Mouse (Mus musculus) myocyte (in vitro differentiated cells): Measurements from ENCODE around the gene Serping1. TPM values are rescaled to one million over a fixed set of nuclear protein-coding genes. Genes with fewer than 3 reads are reported as not detected.

Experiments
- H3K27me3 ChIP-seq: one replicate; pipeline ENCODE4 v1.6.1; 2011; ENCODE audit not compliant: control insufficient read depth, insufficient read depth, insufficient read length
- H3K36me3 ChIP-seq: one replicate; pipeline ENCODE4 v1.6.1; 2011; ENCODE audit not compliant: control insufficient read depth, insufficient read depth
- H3K4me2 ChIP-seq: one replicate; pipeline ENCODE4 v1.6.1; 2011; ENCODE audit warnings: low read depth, control low read depth
- H3K4me3 ChIP-seq: one replicate; pipeline ENCODE4 v1.5.1; 2011; ENCODE audit warnings: mild to moderate bottlenecking, control low read depth, moderate library complexity
- H3K79me2 ChIP-seq: one replicate; pipeline ENCODE4 v1.6.1; 2011; ENCODE audit not compliant: control insufficient read depth, insufficient read depth
- H3ac ChIP-seq: one replicate; pipeline ENCODE4 v1.6.1; 2011; ENCODE audit not compliant: control insufficient read depth, insufficient read length
- CEBPB ChIP-seq: IDR thresholded peaks from 2 replicates; pipeline ENCODE4 v1.6.1; 2011; ENCODE audit warnings: mild to moderate bottlenecking, moderate library complexity; ENCODE audit not compliant: poor library complexity, insufficient read depth, severe bottlenecking
- E2F4 ChIP-seq: IDR thresholded peaks from one replicate; pipeline ENCODE4 v1.6.1; 2011; ENCODE audit warnings: mild to moderate bottlenecking, control low read depth, moderate library complexity; ENCODE audit not compliant: insufficient read depth
- MAX ChIP-seq: IDR thresholded peaks from one replicate; pipeline ENCODE4 v1.6.1; 2011; ENCODE audit warnings: low read depth, mild to moderate bottlenecking, control low read depth
- MYOD1 ChIP-seq, 3 experiments: IDR thresholded peaks; one replicate each; pipeline ENCODE4 v1.6.1; 2011; ENCODE audit warnings: control low read depth in 2 of 3, low read depth in 2 of 3, mild to moderate bottlenecking in 2 of 3, moderate library complexity in 1 of 3; ENCODE audit not compliant: insufficient read length in 2 of 3, control insufficient read depth in 1 of 3
- MYOG ChIP-seq, 3 experiments: IDR thresholded peaks; one replicate each; pipeline ENCODE4 v1.6.1; 2011; ENCODE audit warnings: control low read depth in 2 of 3, low read depth in 2 of 3, mild to moderate bottlenecking in 2 of 3; ENCODE audit not compliant: insufficient read length in 2 of 3, control insufficient read depth in 1 of 3, insufficient read depth in 1 of 3
- POLR2A ChIP-seq: IDR thresholded peaks from one replicate; pipeline ENCODE4 v1.6.1; 2011; ENCODE audit warnings: low read depth, mild to moderate bottlenecking, control low read depth, moderate library complexity; ENCODE audit not compliant: insufficient read length
- POLR2AphosphoS2 ChIP-seq: IDR thresholded peaks from one replicate; pipeline ENCODE4 v1.6.1; 2011; ENCODE audit warnings: low read depth, control low read depth; ENCODE audit not compliant: insufficient read length
- REST ChIP-seq: IDR thresholded peaks from one replicate; pipeline ENCODE4 v1.6.1; 2011; ENCODE audit warnings: mild to moderate bottlenecking, control low read depth, moderate library complexity; ENCODE audit not compliant: insufficient read depth, insufficient read length
- SRF ChIP-seq: IDR thresholded peaks from one replicate; pipeline ENCODE4 v1.6.1; 2011; ENCODE audit warnings: low read depth; ENCODE audit not compliant: control insufficient read depth, insufficient read length
- TCF12 ChIP-seq: IDR thresholded peaks from one replicate; pipeline ENCODE4 v1.6.1; 2011; ENCODE audit warnings: mild to moderate bottlenecking, control low read depth; ENCODE audit not compliant: poor library complexity, insufficient read depth, severe bottlenecking
- TCF3 ChIP-seq: IDR thresholded peaks from one replicate; pipeline ENCODE4 v1.6.1; 2011; ENCODE audit warnings: low read depth, control low read depth; ENCODE audit not compliant: insufficient read length
- USF1 ChIP-seq: IDR thresholded peaks from one replicate; pipeline ENCODE4 v1.6.1; 2011; ENCODE audit warnings: low read depth, mild to moderate bottlenecking, control low read depth, moderate library complexity
- polyA plus RNA-seq: library from polyadenylated mRNA; unstranded; fragments of >200 nt; fragmentation: generic; extraction: Trizol; gene quantifications from one replicate; pipeline ENCODE4 v1.2.1, GENCODE M21; 2012; ENCODE audit warnings: missing spikeins

Gene Serping1
- polyA plus RNA-seq, 1 experiment, result 0.62 TPM

- H3K4me2 ChIP-seq, result no peak overlapping the region
Observed at GRCm38 (mm10) chr2:84762818-84763217, 12.4 kb downstream of the Serping1 start.

DNA sequence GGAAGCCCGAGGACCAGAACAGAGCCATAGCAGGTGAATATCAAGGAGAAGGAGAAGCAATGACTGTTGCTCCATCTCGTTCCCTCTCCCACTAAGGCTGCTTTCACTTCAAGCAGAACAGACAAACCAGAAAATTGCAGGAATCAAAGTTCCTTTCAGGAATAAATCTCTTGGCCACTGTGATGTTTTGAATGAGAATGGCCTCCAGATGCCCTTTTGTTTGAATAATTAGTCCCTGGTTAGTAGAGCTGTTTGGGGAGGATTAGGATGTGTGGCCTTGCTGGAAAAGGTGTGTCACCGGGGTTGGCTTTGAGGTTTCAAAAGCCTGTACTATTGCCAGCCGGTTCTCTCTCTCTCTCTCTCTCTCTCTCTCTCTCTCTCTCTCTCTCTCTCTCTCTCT, 12.9 kb downstream of the Serping1 start:
- Histone ChIP-seq H3K27me3 (no peaks in the 10 kb centered on the region), H3K4me2 (no peak overlapping the region), H3ac (no peak overlapping the region), H3K79me2 (no peaks in the 10 kb centered on the region), H3K36me3 (no peaks in the 10 kb centered on the region), H3K4me3 (no peak overlapping the region)
- TF ChIP-seq POLR2AphosphoS2 (no peak), MAX (no peak), SRF (no peak), TCF3 (no peak), E2F4 (no peak), TCF12 (no peak)

More at GRCm38 (mm10) chr2:84762818-84763217, 12.4 kb downstream of the Serping1 start:
- H3K27me3 ChIP-seq, result no peaks in the 10 kb centered on the region
- H3ac ChIP-seq, result no peak overlapping the region
- H3K4me3 ChIP-seq, result no peak overlapping the region
- TF ChIP-seq MAX (no peak), CEBPB (no peak), MYOG (IDR thresholded peaks at IDR 0.05; ENCODE audit: control insufficient read depth in 1 of 3, insufficient read depth in 1 of 3, insufficient read length in 2 of 3, low read depth in 2 of 3) (no peak), SRF (no peak), POLR2AphosphoS2 (no peak), USF1 (no peak), TCF12 (no peak), E2F4 (no peak), REST (no peak)
- no peaks in the 10 kb centered on the region for H3K79me2 ChIP-seq
- H3K36me3 ChIP-seq, result no peaks in the 10 kb centered on the region

DNA sequence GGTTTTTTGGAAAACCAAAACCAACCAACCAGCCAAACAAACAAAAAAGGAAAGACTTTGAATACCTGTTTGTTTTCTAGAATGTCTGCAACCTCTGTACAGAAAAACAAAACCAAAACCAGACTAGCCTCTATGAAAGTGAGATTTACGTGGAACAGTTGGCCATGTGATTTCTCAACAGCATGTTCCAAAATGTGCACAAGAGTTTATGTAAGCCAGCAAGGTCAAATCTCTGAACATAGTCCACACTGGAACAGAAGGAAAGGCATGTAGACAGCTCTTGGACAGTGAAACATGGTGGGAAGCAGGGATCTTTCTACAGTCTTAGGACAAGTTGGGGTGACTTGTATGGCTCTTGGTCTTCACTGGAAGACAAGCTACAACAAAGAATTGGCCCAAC, 13.4 kb downstream of the Serping1 start:
- no peak for TF ChIP-seq SRF
- no peak for TF ChIP-seq USF1
- no peak for TF ChIP-seq POLR2AphosphoS2
- no peak for TF ChIP-seq POLR2A
- TF ChIP-seq REST, result no peak
- H3K79me2 ChIP-seq, result no peaks in the 10 kb centered on the region

DNA sequence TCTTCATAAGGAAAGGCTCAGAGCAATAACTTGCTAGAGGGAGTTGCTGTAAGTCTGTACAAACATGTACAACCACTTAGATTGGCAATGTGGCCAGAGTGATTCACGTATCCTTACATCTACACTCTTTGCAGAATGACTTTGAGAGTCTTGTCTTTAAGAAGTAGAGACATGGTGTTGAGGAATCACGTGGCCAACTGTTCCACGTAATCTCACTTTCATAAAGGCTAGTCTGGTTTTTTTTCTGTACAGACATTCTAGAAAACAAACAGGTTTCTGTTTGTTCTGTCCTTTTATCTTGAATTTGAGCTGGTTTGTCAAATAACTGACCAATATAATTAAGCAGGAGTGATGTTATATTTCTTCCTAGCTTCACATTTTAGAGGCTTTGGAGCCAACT, 13.9 kb downstream of the Serping1 start:
- H3K36me3 ChIP-seq, result no peaks in the 10 kb centered on the region
- no peaks in the 10 kb centered on the region for H3K27me3 ChIP-seq
- no peak overlapping the region for H3ac ChIP-seq
- H3K4me3 ChIP-seq, result no peak overlapping the region
- no peak overlapping the region for H3K4me2 ChIP-seq
- H3K79me2 ChIP-seq, result no peaks in the 10 kb centered on the region
- TF ChIP-seq USF1 (peak; percentile 46), POLR2AphosphoS2 (no peak)

More for the DNA sequence above, 13.4 kb downstream of the Serping1 start:
- no peaks in the 10 kb centered on the region for H3K36me3 ChIP-seq
- H3K27me3 ChIP-seq, result no peaks in the 10 kb centered on the region
- H3ac ChIP-seq, result no peak overlapping the region
- no peak overlapping the region for H3K4me3 ChIP-seq
- no peak overlapping the region for H3K4me2 ChIP-seq

DNA sequence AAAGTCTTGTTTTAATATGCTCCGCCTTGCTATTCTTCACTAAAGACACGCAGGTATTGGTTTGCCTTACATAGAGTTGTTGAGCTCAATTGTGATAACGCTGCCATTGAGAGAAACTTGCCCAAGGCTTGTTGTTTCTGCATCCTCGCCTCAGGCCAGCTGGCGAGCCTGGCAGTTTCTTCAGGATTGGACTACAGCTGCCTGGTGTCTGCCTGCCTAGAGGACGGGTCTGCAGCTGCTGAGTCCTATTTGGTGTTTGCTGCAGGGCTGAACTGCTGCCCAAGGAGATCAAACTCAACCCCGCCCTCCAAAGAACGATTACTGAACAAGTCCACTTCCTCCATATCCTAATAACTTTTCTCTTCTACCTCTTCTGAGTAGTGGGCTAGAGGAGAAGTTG, 14.5 kb downstream of the Serping1 start:
- Histone ChIP-seq H3K4me2 (no peak overlapping the region), H3K27me3 (no peaks in the 10 kb centered on the region), H3K79me2 (no peaks in the 10 kb centered on the region), H3K4me3 (no peak overlapping the region), H3K36me3 (no peaks in the 10 kb centered on the region), H3ac (no peak overlapping the region)
- TF ChIP-seq TCF12 (no peak), MYOG (IDR thresholded peaks at IDR 0.05; ENCODE audit: control insufficient read depth in 1 of 3, insufficient read depth in 1 of 3, insufficient read length in 2 of 3, low read depth in 2 of 3) (peak; percentile 2 to 83 (median 69)), MYOD1 (IDR thresholded peaks at IDR 0.05; ENCODE audit: control insufficient read depth in 1 of 3, insufficient read length in 2 of 3, low read depth in 2 of 3) (peak in 2 of 3 experiments; percentile 60 to 69)

DNA sequence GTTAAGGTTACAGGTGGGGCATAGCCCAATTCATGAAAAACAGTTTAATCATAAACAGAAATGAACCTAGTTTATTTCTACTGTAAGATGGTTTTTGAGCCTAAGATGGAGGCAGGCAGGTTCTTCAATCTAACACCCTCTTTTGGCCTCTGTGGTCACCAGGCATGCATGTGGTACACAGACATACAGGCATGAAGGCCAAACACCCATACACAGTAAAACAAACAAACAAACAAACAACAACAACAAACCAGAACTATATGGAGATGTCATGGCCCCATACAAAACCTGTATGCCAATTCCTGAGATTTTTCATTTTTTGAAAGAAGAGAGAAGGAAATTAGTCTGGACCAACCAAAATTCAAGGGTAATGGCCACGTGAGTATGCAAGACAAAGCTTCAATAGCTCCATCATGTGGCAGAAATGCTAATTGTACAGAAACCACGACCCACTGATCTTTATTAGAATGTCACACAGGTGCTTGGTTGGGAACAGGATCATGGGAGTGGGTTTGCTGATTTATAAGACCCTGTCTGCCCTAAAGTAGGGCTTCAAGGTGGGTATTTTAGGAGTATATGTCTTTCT, 16.6 kb downstream of the Serping1 start:
- H3K36me3 ChIP-seq, result no peaks in the 10 kb centered on the region
- no peak overlapping the region for H3ac ChIP-seq
- H3K79me2 ChIP-seq, result no peaks in the 10 kb centered on the region
- H3K4me3 ChIP-seq, result no peak overlapping the region
- H3K27me3 ChIP-seq, result no peaks in the 10 kb centered on the region
- TF ChIP-seq CEBPB, result no peak
- TF ChIP-seq TCF3, result no peak
- no peak for TF ChIP-seq MYOG (IDR thresholded peaks at IDR 0.05; ENCODE audit: control insufficient read depth in 1 of 3, insufficient read depth in 1 of 3, insufficient read length in 2 of 3, low read depth in 2 of 3)
- TF ChIP-seq USF1, result peak; percentile 96
- no peak for TF ChIP-seq TCF12
- H3K4me2 ChIP-seq, result no peak overlapping the region
